Mouse (Mus musculus) lung, postnatal 14 days (tissue): ENCODE measurements around the gene Parva.

Experiments
- DNase-seq: peaks from one replicate; pipeline ENCODE4 v3.0.0; 2021

Gene Parva

DNA sequence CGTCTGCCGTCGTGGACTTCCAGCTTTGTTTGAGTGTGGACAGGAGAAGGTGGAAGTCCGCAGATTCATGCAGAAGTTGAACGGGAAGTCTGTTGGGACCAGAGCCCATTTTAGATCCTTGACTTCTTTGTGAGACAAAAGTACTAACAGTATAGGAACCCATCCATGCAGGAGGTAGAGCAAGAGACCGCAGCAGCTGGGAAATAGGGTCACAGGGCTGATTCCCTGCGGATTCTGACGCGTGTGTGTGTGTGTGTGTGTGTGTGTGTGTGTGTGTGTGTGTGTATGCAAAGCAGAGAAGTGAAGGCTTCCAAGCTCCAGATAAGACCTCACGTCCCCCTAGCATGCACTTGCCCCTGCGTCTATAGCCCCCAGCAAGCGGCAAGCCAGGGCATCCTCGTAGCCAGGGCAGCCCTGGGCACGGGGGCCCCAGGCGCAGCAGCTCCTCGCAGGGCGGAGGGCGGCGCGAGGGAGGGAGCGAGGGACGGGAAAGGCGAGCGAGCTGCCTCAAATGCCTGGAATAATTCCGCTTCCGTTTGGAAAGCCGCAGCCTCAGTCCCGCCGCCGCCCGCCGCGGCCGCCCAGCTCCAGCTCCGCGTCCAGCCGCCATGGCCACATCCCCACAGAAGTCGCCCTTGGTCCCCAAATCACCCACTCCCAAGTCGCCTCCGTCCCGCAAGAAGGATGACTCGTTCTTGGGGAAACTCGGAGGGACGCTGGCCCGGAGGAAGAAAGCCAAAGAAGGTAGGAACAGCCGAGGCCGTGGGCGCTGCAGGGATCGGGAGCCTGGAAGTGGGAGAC is at the start of gene Parva:
Gene Parva (plus strand): TSS at position 149 of the 801 bp plus-strand sequence.
- DNase-seq, result peak; percentile 81

DNA sequence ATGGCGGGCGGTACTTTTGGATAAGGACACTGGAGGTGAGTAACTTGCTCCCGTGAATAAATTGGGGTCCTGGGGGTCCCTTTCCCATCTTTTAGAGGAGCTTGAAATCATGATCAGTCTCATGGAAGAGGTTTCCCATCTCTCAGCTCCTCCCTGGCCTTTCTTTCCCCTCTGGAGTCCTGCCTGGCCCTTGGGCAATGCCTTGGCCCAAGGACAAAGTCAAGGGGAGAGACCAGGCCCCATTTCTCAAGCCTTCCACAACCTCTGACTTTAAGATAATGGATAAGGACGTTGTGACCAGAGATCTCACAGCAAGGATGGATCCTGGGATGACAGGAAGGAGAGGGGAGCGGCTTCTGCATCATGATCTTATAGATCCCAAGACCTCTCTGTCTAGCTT is 49.2 kb upstream of the Parva start:
- DNase-seq, result no peak

GRCm38 (mm10) chr7:112378476-112378875 is 48.8 kb upstream of the Parva start:
- DNase-seq, result no peak

- no peak for DNase-seq
Observed at GRCm38 (mm10) chr7:112386521-112386920, 40.8 kb upstream of the Parva start.

GRCm38 (mm10) chr7:112387876-112388275 is 39.4 kb upstream of the Parva start:
- DNase-seq, result no peak

- DNase-seq, result no peak
Observed at GRCm38 (mm10) chr7:112388363-112388875, 38.9 kb upstream of the Parva start.

GRCm38 (mm10) chr7:112389611-112390251 is 37.6 kb upstream of the Parva start:
- no peak for DNase-seq

- peak; percentile 32 for DNase-seq
Observed at GRCm38 (mm10) chr7:112390252-112390936, 36.9 kb upstream of the Parva start.

GRCm38 (mm10) chr7:112390937-112391605 is 36.2 kb upstream of the Parva start:
- DNase-seq, result no peak

DNA sequence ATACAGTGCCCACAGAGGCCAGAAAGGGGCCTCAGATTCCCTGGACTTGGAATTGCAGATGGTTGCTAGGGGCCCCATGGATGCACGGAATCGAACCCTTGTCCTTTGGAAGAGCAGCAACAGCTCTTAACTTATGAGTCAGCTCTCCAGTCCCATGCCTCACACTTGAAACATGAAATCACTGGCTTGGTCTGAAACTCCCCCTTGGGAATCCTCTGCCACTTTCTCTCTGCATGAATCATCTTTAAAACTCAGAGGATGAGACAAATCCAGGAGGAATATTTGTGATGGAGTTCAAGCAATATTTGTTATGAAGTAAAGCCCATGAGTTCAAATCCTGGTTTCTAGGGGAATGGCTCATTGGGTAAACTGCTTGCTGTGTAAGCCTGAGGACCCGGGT is 29.5 kb upstream of the Parva start:
- DNase-seq, result no peak

- no peak for DNase-seq
Observed at GRCm38 (mm10) chr7:112399425-112400170, 27.7 kb upstream of the Parva start.

DNA sequence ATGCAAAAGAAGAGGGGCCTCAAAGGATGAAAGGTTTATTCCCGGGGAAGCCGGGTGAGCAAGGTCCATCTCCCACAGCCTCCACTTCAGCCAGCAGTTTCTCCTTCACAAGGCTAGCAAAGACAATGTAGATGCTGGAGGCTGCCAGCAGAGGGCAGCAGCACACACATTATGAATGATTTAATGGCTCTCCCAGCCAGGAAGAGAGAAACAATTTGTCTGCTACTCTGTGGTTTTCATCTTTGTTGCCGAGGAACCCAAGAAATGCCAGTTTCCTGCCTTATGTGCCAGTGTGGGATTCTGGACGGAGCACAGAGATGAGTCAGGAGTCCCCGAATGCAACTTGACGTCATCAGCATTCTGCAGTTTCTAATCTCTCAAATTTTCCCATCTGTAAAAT is 27.1 kb upstream of the Parva start:
- peak; percentile 87 for DNase-seq

GRCm38 (mm10) chr7:112405061-112405460 is 22.2 kb upstream of the Parva start:
- DNase-seq, result peak; percentile 12

DNA sequence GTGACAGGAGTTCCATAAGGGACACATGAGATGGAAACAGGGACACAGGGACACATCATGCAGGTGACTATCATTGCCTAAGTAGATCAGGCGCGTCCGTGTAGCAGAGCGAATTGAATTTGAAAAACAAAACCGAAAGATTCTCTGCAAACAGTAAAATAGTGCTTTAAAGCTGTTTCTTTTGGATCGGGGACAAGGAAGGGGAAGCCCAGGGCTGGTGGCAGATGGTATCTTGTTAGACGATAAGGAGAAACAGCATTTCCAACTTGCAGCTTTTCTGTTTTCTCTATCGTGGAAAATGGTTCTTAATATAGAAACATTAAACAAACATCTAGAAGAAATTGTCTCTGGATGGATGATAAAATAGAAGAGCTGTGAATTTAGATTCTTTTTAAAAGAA is 21.7 kb upstream of the Parva start:
- no peak for DNase-seq

DNA sequence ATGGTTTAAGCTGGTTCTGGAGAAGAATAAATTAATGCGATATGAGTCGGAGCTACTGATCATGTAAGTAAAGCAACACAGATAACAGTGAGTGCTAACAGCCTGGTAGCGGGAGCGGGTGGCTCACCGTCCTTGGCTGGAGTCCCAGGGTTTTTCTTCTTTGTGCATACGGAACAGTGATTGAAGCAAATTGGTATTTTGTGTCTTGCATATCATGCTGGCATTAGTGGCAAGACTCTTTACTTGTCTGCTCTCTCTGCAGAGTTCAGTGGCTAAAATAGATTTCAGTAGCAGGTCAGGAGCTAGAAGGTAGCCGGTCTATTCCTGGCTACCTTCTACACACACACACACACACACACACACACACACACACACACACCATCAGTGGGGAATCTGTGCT is 19.7 kb upstream of the Parva start:
- DNase-seq, result no peak

GRCm38 (mm10) chr7:112409991-112410390 is 17.3 kb upstream of the Parva start:
- DNase-seq, result no peak

DNA sequence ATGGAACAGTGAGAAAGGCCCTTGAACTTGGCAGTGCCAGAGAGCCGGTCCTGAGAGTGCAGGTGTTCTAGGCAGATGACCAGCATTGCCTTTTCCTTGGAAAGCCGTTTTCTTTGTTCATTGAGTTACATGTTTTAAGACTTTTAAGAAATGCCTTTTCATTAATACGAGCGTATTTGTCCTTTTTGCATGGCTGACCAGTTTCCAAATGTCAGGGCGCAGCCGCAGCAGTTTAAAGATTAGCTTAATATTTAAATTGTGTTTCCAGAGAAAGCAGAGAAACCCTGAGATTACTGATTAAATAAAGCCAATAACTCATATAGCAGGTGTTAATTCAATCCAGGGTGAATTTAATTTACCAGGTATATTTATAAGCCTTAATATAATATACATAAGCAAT is 14.0 kb upstream of the Parva start:
- no peak for DNase-seq

GRCm38 (mm10) chr7:112416058-112416526 is 11.2 kb upstream of the Parva start:
- DNase-seq, result no peak

GRCm38 (mm10) chr7:112416730-112417513 is 10.4 kb upstream of the Parva start:
- DNase-seq, result no peak

DNA sequence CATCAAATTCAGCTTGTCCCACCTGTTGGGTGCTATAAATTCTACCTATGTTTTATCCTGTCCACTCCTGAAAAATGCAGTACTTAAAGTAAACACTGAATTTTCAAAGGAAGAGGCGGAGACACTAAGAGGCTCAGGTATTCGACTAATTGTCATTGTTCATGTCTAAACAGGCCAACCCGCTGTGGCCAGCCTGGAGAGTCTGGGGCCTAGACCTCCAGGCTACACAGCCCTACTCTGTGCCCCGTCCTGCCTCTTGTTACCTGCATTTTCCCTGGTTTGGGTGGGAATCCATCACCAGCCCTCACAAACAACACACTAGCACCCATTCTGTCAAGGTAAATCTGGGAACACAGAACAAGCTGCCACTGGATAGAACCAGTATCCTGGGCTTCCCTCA is 9.7 kb upstream of the Parva start:
- no peak for DNase-seq

- no peak for DNase-seq
Observed at GRCm38 (mm10) chr7:112423438-112423837, 3.9 kb upstream of the Parva start.
